Mouse (Mus musculus) CH12.LX (cell line): ENCODE measurements around the gene Mybl2. TPM values are rescaled to one million over a fixed set of nuclear protein-coding genes. Genes with fewer than 3 reads are reported as not detected.
"Not testable (repeated sequence)": the region's sequence is repeated elsewhere in the genome, so short reads cannot be mapped to it uniquely, and the experiment has no call there.

Source experiments
- DNase-seq: peaks from one replicate; pipeline ENCODE4 v3.0.0-alpha.2; 2013; ENCODE audit errors: extremely low read depth
- H3K27ac ChIP-seq: 2 replicates; pipeline ENCODE4 v1.5.1; 2012; ENCODE audit warnings: low read depth, mild to moderate bottlenecking, control low read depth, moderate library complexity; ENCODE audit not compliant: insufficient read depth
- H3K27me3 ChIP-seq: replicated peaks from 2 replicates; pipeline ENCODE3; 2012; ENCODE audit warnings: inconsistent platforms
- H3K36me3 ChIP-seq, 2 experiments: replicated peaks in 1 of 2; 2 replicates each; pipeline versions ENCODE3 to v1.6.1; 2012; ENCODE audit warnings: inconsistent platforms in 1 of 2, low read length in 1 of 2, mild to moderate bottlenecking in 1 of 2, mixed read lengths in 1 of 2, moderate library complexity in 1 of 2; ENCODE audit not compliant: control insufficient read depth in 1 of 2, insufficient read depth in 1 of 2
- H3K4me1 ChIP-seq, 2 experiments: 2 replicates each; pipeline ENCODE4 v1.6.1; 2012; ENCODE audit warnings: inconsistent platforms in 1 of 2, moderate library complexity in 1 of 2; ENCODE audit not compliant: insufficient read depth in 2 of 2, control insufficient read depth in 1 of 2
- H3K4me2 ChIP-seq: 2 replicates; pipeline ENCODE4 v1.6.1; 2012; ENCODE audit warnings: low read depth, mild to moderate bottlenecking, control low read depth; ENCODE audit not compliant: poor library complexity, insufficient read depth, severe bottlenecking
- H3K4me3 ChIP-seq, 3 experiments: fragments of 150-350 bp in 1 of 3; sonication (generic) in 1 of 3; replicated peaks in 1 of 3; 2 replicates each; pipeline versions ENCODE3 to v1.5.1; 2011 to 2012; ENCODE audit warnings: low read depth in 2 of 3, low read length in 2 of 3, mild to moderate bottlenecking in 2 of 3, moderate library complexity in 2 of 3, control low read depth in 1 of 3, improper control_type of control experiment in 1 of 3, inconsistent platforms in 1 of 3, mixed read lengths in 1 of 3; ENCODE audit not compliant: poor library complexity in 1 of 3
- H3K79me2 ChIP-seq: replicated peaks from 2 replicates; pipeline ENCODE4 v1.6.1; 2012; ENCODE audit warnings: mild to moderate bottlenecking, moderate library complexity; ENCODE audit not compliant: control insufficient read depth, poor library complexity, insufficient read depth, severe bottlenecking; ENCODE audit errors: extremely low read depth
- H3K9ac ChIP-seq: 2 replicates; pipeline ENCODE4 v1.6.1; 2012; ENCODE audit warnings: low read depth, mild to moderate bottlenecking, control low read depth, moderate library complexity; ENCODE audit not compliant: insufficient read depth
- H3K9me3 ChIP-seq: replicated peaks from 2 replicates; pipeline ENCODE3; 2012; ENCODE audit warnings: low read length, inconsistent platforms, mixed read lengths
- BHLHE40 ChIP-seq: IDR thresholded peaks from 2 replicates; pipeline ENCODE4 v1.6.1; 2011; ENCODE audit warnings: mild to moderate bottlenecking, low read depth, low read length, improper control_type of control experiment
- CHD2 ChIP-seq: IDR thresholded peaks from 2 replicates; pipeline ENCODE4 v1.6.1; 2011; ENCODE audit warnings: low read length, improper control_type of control experiment
- CTCF ChIP-seq, 2 experiments: IDR thresholded peaks in 1 of 2; conservative IDR thresholded peaks in 1 of 2; 2 replicates each; pipeline ENCODE4 v1.5.1; 2011 to 2012; ENCODE audit warnings: low read depth in 2 of 2, low read length in 2 of 2, improper control_type of control experiment in 1 of 2, inconsistent platforms in 1 of 2, mild to moderate bottlenecking in 1 of 2, moderate library complexity in 1 of 2
- E2F4 ChIP-seq: IDR thresholded peaks from 2 replicates; pipeline ENCODE4 v1.6.1; 2011; ENCODE audit warnings: low read depth, low read length, improper control_type of control experiment; ENCODE audit not compliant: insufficient replicate concordance
- ELF1 ChIP-seq: IDR thresholded peaks from 2 replicates; pipeline ENCODE4 v1.6.1; 2014; ENCODE audit warnings: low read depth, mild to moderate bottlenecking, inconsistent platforms, low read length, improper control_type of control experiment
- IRF4 ChIP-seq: IDR thresholded peaks from 2 replicates; pipeline ENCODE4 v1.6.1; 2014; ENCODE audit warnings: low read depth, mild to moderate bottlenecking, inconsistent platforms, low read length, improper control_type of control experiment
- JUN ChIP-seq: IDR thresholded peaks from 2 replicates; pipeline ENCODE4 v1.6.1; 2011; ENCODE audit warnings: low read depth, mild to moderate bottlenecking, low read length, improper control_type of control experiment, moderate library complexity; ENCODE audit not compliant: insufficient read depth
- JUND ChIP-seq: conservative IDR thresholded peaks from 2 replicates; pipeline ENCODE4 v1.6.1; 2011; ENCODE audit warnings: low read depth, low read length, improper control_type of control experiment
- MAFK ChIP-seq: IDR thresholded peaks from 2 replicates; pipeline ENCODE4 v1.6.1; 2011; ENCODE audit warnings: low read length, improper control_type of control experiment; ENCODE audit not compliant: insufficient replicate concordance
- MXI1 ChIP-seq: IDR thresholded peaks from 2 replicates; pipeline ENCODE4 v1.6.1; 2011; ENCODE audit warnings: mild to moderate bottlenecking, low read depth, low read length, improper control_type of control experiment
- MYC ChIP-seq: IDR thresholded peaks from 2 replicates; pipeline ENCODE4 v1.6.1; 2011; ENCODE audit warnings: low read depth, mild to moderate bottlenecking, improper control_type of control experiment, low read length
- NELFE ChIP-seq: IDR thresholded peaks from 2 replicates; pipeline ENCODE4 v1.6.1; 2011; ENCODE audit warnings: low read depth, low read length, improper control_type of control experiment
- NRF1 ChIP-seq: IDR thresholded peaks from 2 replicates; pipeline ENCODE4 v1.6.1; 2014; ENCODE audit warnings: low read depth, mild to moderate bottlenecking, inconsistent platforms, low read length, improper control_type of control experiment, moderate library complexity
- PAX5 ChIP-seq: IDR thresholded peaks from 2 replicates; pipeline ENCODE4 v1.6.1; 2012; ENCODE audit warnings: low read length, inconsistent platforms, mixed read lengths
- POLR2A ChIP-seq: IDR thresholded peaks from 2 replicates; pipeline ENCODE4 v1.6.1; 2011; ENCODE audit warnings: low read depth, mild to moderate bottlenecking, improper control_type of control experiment, low read length
- SIN3A ChIP-seq: IDR thresholded peaks from 2 replicates; pipeline ENCODE4 v1.6.1; 2012; ENCODE audit warnings: low read length, improper control_type of control experiment, inconsistent platforms
- SMC3 ChIP-seq: IDR thresholded peaks from 2 replicates; pipeline ENCODE4 v1.6.1; 2011; ENCODE audit warnings: low read depth, low read length, improper control_type of control experiment
- UBTF ChIP-seq: IDR thresholded peaks from 2 replicates; pipeline ENCODE4 v1.6.1; 2012; ENCODE audit warnings: low read depth, mild to moderate bottlenecking, inconsistent platforms, low read length, improper control_type of control experiment, moderate library complexity
- USF1 ChIP-seq: IDR thresholded peaks from 2 replicates; pipeline ENCODE4 v1.6.1; 2014; ENCODE audit warnings: low read depth, mild to moderate bottlenecking, inconsistent platforms, low read length, improper control_type of control experiment
- ZC3H11A ChIP-seq: IDR thresholded peaks from 2 replicates; pipeline ENCODE4 v1.6.1; 2012; ENCODE audit warnings: low read depth, mild to moderate bottlenecking, inconsistent platforms, low read length, improper control_type of control experiment
- ZKSCAN1 ChIP-seq: IDR thresholded peaks from 2 replicates; pipeline ENCODE4 v1.6.1; 2012; ENCODE audit warnings: low read depth, inconsistent platforms, low read length, improper control_type of control experiment, borderline replicate concordance
- ZMIZ1 ChIP-seq: IDR thresholded peaks from 2 replicates; pipeline ENCODE4 v1.6.1; 2012; ENCODE audit warnings: low read depth, mild to moderate bottlenecking, inconsistent platforms, low read length, improper control_type of control experiment
- ZNF384 ChIP-seq: IDR thresholded peaks from 2 replicates; pipeline ENCODE4 v1.6.1; 2012; ENCODE audit warnings: low read depth, low read length, improper control_type of control experiment, inconsistent platforms
- dilution Hi-C: fragments of 300-500 bp; cut with MboI; formaldehyde crosslinking; loops from 2 replicates; pipeline ENCODE4 v1.14.3; 2020; ENCODE audit warnings: low sequenced_read_pairs; ENCODE audit not compliant: extremely low pct_unique_long_range_greater_than_20kb, extremely low pct_ligation_motif_present
- in situ Hi-C: fragments of 300-500 bp; cut with MboI; formaldehyde crosslinking; loops from 3 replicates; pipeline ENCODE4 v1.14.3; 2019; ENCODE audit warnings: low sequenced_read_pairs, low pct_ligation_motif_present, low pct_unique_long_range_greater_than_20kb, mixed read lengths
- polyA plus RNA-seq: library from polyadenylated mRNA; unstranded; fragments of >175 nt; gene quantifications from 2 replicates; pipeline ENCODE4 v1.2.1, GENCODE M21; 2012; ENCODE audit warnings: low read depth; ENCODE audit not compliant: insufficient read length
- total RNA-seq, 2 experiments: library from RNA; depleted of rRNA; stranded (reverse); fragments of 300-350 nt in 1 of 2; fragments of >200 nt in 1 of 2; gene quantifications; 2 replicates each; pipeline ENCODE4 v1.2.3; 2012 to 2014

The Mybl2 gene
- total and polyA plus RNA-seq, 3 experiments: 36.0 to 131 (median 38.4) TPM

- no peak; the same call in 1 of the 2 replicates for TF ChIP-seq SIN3A
- TF ChIP-seq MYC: no peak
- TF ChIP-seq NRF1: no peak
- no peak for TF ChIP-seq ZNF384
- TF ChIP-seq POLR2A: 0 out of 2 replicates have a peak, but pooled peaks have one; percentile 24
Measured at GRCm38 (mm10) chr2:163054891-163055494, 506 bp downstream of the Mybl2 start (continued).

- no peaks in the 10 kb centered on the region for H3K27me3 ChIP-seq
- DNase-seq: peak; percentile 24
- in situ Hi-C loops (no loop called here), dilution Hi-C loops (no loop called here)
- TF ChIP-seq USF1: no peak
- TF ChIP-seq PAX5: no peak
- TF ChIP-seq BHLHE40: no peak
- no peak for TF ChIP-seq MAFK
- TF ChIP-seq UBTF: no peak
- no peak for TF ChIP-seq JUN
- TF ChIP-seq MXI1: no peak
- no peak for TF ChIP-seq ELF1
- peak overlapping the region; percentile 26; the same call in 1 of the 2 replicates for H3K27ac ChIP-seq
- H3K9ac ChIP-seq: peak overlapping the region; percentile 10; the same call in 1 of the 2 replicates
- H3K79me2 ChIP-seq: peaks cover 37% of the 10 kb centered on the region
- no peaks in the 10 kb centered on the region for H3K9me3 ChIP-seq
- peaks cover 6 to 23% of the 10 kb centered on the region in 2 experiments for H3K36me3 ChIP-seq
- H3K4me2 ChIP-seq: peak overlapping the region; percentile 75
- H3K4me1 ChIP-seq: peaks cover 9 to 46% of the 10 kb centered on the region in 2 experiments; a peak in 3 of 4 replicates
- H3K4me3 ChIP-seq: peak overlapping the region; percentile 72 to 86 (median 82)
Measured at GRCm38 (mm10) chr2:163055715-163056114, 1.2 kb downstream of the Mybl2 start.

- peak overlapping the region; percentile 75; the same call in 1 of the 2 replicates for H3K4me2 ChIP-seq
- no peak overlapping the region for H3K27ac ChIP-seq
- in situ Hi-C loops (no loop called here), dilution Hi-C loops (no loop called here)
- H3K9me3 ChIP-seq: no peaks in the 10 kb centered on the region
- DNase-seq: no peak
- H3K9ac ChIP-seq: no peak overlapping the region
- H3K27me3 ChIP-seq: no peaks in the 10 kb centered on the region
- H3K4me3 ChIP-seq: peak overlapping the region in 1 of 3 experiments; percentile 86
- TF ChIP-seq ZNF384: no peak
- no peak for TF ChIP-seq ZMIZ1
- no peak for TF ChIP-seq ZC3H11A
- no peak for TF ChIP-seq JUND
- TF ChIP-seq NELFE: no peak
- no peak for TF ChIP-seq PAX5
- TF ChIP-seq E2F4: no peak
- TF ChIP-seq ZKSCAN1: no peak
- TF ChIP-seq ELF1: no peak
- no peak for TF ChIP-seq USF1
- no peak for TF ChIP-seq CHD2
- no peak for TF ChIP-seq IRF4
- no peak for TF ChIP-seq MXI1
- TF ChIP-seq CTCF (conservative IDR thresholded peaks at IDR 0.05 in 1 of 2, IDR thresholded peaks at IDR 0.05 in 1 of 2; ENCODE audit: low read depth in 2 of 2, low read length in 2 of 2): no peak
- no peak for TF ChIP-seq SMC3
- peaks cover 6 to 28% of the 10 kb centered on the region in 2 experiments for H3K36me3 ChIP-seq
- peaks cover 37% of the 10 kb centered on the region for H3K79me2 ChIP-seq
- peaks cover 14 to 55% of the 10 kb centered on the region in 2 experiments for H3K4me1 ChIP-seq
Measured at GRCm38 (mm10) chr2:163056584-163056983, 2.1 kb downstream of the Mybl2 start.

DNA sequence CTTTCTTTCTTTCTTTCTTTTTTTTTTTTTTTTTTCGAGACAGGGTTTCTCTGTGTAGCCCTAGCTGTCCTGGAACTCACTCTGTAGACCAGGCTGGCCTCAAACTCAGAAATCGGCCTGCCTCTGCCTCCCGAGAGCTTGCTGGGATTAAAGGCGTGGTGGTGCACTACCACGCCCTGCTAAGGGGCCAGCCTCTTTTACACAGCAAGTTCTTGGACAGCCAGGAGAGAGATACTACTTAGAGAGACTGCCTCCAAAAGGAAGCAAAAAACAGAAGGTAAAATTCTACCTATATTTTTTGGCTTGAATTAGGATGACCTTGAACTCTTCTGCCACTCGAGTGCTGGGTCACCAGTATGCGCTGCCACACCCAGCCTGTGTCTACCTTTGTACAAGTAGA lies 4.5 kb downstream of the Mybl2 start:
- H3K36me3 ChIP-seq: peaks cover 22 to 44% of the 10 kb centered on the region in 2 experiments
- dilution Hi-C loops, H3K4me3 ChIP-seq, in situ Hi-C loops, H3K27ac ChIP-seq, H3K9ac ChIP-seq, H3K9me3 ChIP-seq, DNase-seq, H3K4me2 ChIP-seq, H3K27me3 ChIP-seq: not testable (repeated sequence)
- H3K4me1 ChIP-seq: peaks cover 16 to 54% of the 10 kb centered on the region in 2 experiments
- peaks cover 37% of the 10 kb centered on the region for H3K79me2 ChIP-seq
